Mouse (Mus musculus) liver, embryonic 14.5 days (tissue): Measurements from ENCODE around the gene Acin1. TPM values are rescaled to one million over a fixed set of nuclear protein-coding genes. Genes with fewer than 3 reads are reported as not detected.

Experiments
- ATAC-seq: fragments of 200-750 bp; cut with Nextera tagmentation; 2 replicates; pipeline ENCODE4 v1.8.0; 2017; ENCODE audit warnings: moderate number of reproducible peaks, mild to moderate bottlenecking, moderate library complexity; ENCODE audit not compliant: insufficient read depth
- DNase-seq, 3 experiments: peaks; one replicate each; pipeline ENCODE4 v3.0.0-alpha.2; 2012 to 2013; ENCODE audit warnings: low read depth in 3 of 3, low spot score in 3 of 3
- H3K27ac ChIP-seq: fragments of 300-500 bp; sonication (generic); 2 replicates; pipeline ENCODE4 v1.5.1; 2014; ENCODE audit warnings: moderate library complexity, mild to moderate bottlenecking, control low read depth, inconsistent platforms
- H3K27me3 ChIP-seq: fragments of 300-500 bp; sonication (generic); 2 replicates; pipeline ENCODE4 v1.6.1; 2014; ENCODE audit warnings: mild to moderate bottlenecking, low read length, moderate library complexity; ENCODE audit not compliant: control insufficient read depth, insufficient read depth
- H3K36me3 ChIP-seq: fragments of 300-500 bp; sonication (generic); replicated peaks from 2 replicates; pipeline ENCODE4 v1.6.1; 2014; ENCODE audit warnings: low read depth; ENCODE audit not compliant: control insufficient read depth, insufficient read depth
- H3K4me1 ChIP-seq, 2 experiments: fragments of 200-500 bp in 1 of 2; fragments of 300-500 bp in 1 of 2; sonication (generic) in 1 of 2; replicated peaks; 2 replicates each; pipeline ENCODE4 v1.6.1; 2012 to 2014; ENCODE audit warnings: antibody characterized with exemption in 1 of 2, inconsistent platforms in 1 of 2, low read length in 1 of 2; ENCODE audit not compliant: control insufficient read depth in 2 of 2, insufficient read depth in 2 of 2
- H3K4me2 ChIP-seq: fragments of 300-500 bp; sonication (generic); 2 replicates; pipeline ENCODE4 v1.6.1; 2014; ENCODE audit warnings: low read depth, mild to moderate bottlenecking, control low read depth, moderate library complexity
- H3K4me3 ChIP-seq, 2 experiments: fragments of 200-500 bp in 1 of 2; fragments of 300-500 bp in 1 of 2; sonication (generic) in 1 of 2; 2 replicates each; pipeline ENCODE4 v1.5.1; 2012 to 2014; ENCODE audit warnings: low read depth in 2 of 2, low read length in 2 of 2, mild to moderate bottlenecking in 2 of 2, control low read depth in 1 of 2, inconsistent platforms in 1 of 2, moderate library complexity in 1 of 2; ENCODE audit not compliant: insufficient read depth in 1 of 2
- H3K9ac ChIP-seq: fragments of 300-500 bp; sonication (generic); replicated peaks from 2 replicates; pipeline ENCODE4 v1.6.1; 2014; ENCODE audit warnings: mild to moderate bottlenecking, control low read depth, moderate library complexity
- H3K9me3 ChIP-seq: fragments of 300-500 bp; sonication (generic); 2 replicates; pipeline ENCODE4 v1.6.1; 2016; ENCODE audit warnings: low read length, mixed read lengths; ENCODE audit not compliant: control insufficient read depth
- CTCF ChIP-seq: IDR thresholded peaks from 2 replicates; pipeline ENCODE4 v1.5.1; 2016; ENCODE audit warnings: antibody characterized with exemption, low read depth, control low read depth
- EP300 ChIP-seq: IDR thresholded peaks from 2 replicates; pipeline ENCODE4 v1.6.1; 2016; ENCODE audit warnings: antibody characterized with exemption, low read depth
- WGBS: fragments of 180-500 bp; shearing (Covaris S2); extraction: QIAGEN DNeasy Blood & Tissue Kit; methylation state at CpG from one replicate; pipeline ENCODE4 v1.1.7; 2014; ENCODE audit not compliant: insufficient replicate concordance; 5-methylcytosine and 5-hydroxymethylcytosine counted together
- polyA plus RNA-seq, 2 experiments: library from polyadenylated mRNA; depleted of rRNA in 1 of 2; stranded (reverse) in 1 of 2; unstranded in 1 of 2; fragments of >200 nt; fragmentation: Nextera tagmentation in 1 of 2; extraction: Ambion mirVana in 1 of 2; gene quantifications; 2 replicates each; pipeline versions ENCODE4 v1.2.1 to v1.2.3; 2012 to 2014

Acin1 gene
- polyA plus RNA-seq, 2 experiments, result 43.2 to 64.5 TPM

DNA sequence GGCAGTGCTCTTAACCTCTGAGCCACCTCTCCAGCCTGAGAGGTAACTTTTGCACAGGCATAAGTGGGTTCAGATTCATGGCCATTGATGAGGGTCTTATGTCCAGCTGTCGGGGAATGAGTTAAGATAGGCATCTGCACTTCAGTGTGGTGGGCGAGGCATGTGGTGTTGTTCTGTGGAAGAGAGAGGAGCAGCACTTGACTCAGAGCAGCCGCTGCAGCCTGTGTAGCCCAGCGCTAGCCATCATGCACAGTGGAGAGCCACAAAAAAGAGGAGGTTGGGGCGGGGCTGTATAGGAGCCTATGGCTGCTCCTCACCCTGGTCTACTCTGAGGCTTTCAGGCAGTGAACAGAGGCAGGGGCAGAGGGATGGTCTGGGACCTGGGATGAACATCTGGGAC lies 58.6 kb downstream of the Acin1 start:
- no peak overlapping the region for H3K4me3 ChIP-seq
- H3K27ac ChIP-seq, result no peak overlapping the region
- ATAC-seq, result no peak
- WGBS, result 50% methylated on average over 5 of the region's 5 CpGs
- no peaks in the 10 kb centered on the region for H3K36me3 ChIP-seq
- TF ChIP-seq EP300, result no peak
- TF ChIP-seq CTCF, result no peak
- no peaks in the 10 kb centered on the region for H3K9me3 ChIP-seq
- no peaks in the 10 kb centered on the region for H3K27me3 ChIP-seq
- no peak for DNase-seq
- peaks cover 5 to 6% of the 10 kb centered on the region in 2 experiments for H3K4me1 ChIP-seq
- H3K9ac ChIP-seq, result no peak overlapping the region
- no peak overlapping the region for H3K4me2 ChIP-seq

DNA sequence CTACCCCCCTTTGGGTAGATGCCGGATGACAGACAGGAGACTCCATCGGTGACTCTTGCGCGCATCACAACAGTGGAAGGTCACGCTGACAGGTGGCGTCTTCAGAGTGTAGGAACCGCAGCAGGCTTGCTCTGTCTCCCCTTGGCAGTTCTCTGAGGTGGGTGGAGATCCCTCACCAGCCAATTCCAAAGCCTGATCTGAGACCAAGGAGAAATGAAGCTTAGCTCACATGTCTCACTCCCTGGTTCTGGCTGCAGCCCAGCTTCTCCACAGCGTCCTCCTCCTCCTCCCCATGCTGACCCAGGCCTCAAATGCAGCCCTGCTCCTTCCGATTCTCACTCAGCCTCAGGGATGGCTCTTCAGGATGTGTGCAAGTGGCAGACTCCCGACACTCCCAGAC lies 61.8 kb downstream of the Acin1 start:
- TF ChIP-seq CTCF (no peak), EP300 (no peak)
- no peak for ATAC-seq
- no peaks in the 10 kb centered on the region for H3K27me3 ChIP-seq
- no peaks in the 10 kb centered on the region for H3K36me3 ChIP-seq
- H3K9me3 ChIP-seq, result no peaks in the 10 kb centered on the region
- no peak overlapping the region for H3K27ac ChIP-seq
- no peak for DNase-seq
- H3K4me2 ChIP-seq, result no peak overlapping the region
- WGBS, result 76% methylated on average over 10 of the region's 10 CpGs
- H3K4me1 ChIP-seq, result peaks cover 7 to 8% of the 10 kb centered on the region in 2 experiments
- H3K4me3 ChIP-seq, result no peak overlapping the region
- H3K9ac ChIP-seq, result no peak overlapping the region

DNA sequence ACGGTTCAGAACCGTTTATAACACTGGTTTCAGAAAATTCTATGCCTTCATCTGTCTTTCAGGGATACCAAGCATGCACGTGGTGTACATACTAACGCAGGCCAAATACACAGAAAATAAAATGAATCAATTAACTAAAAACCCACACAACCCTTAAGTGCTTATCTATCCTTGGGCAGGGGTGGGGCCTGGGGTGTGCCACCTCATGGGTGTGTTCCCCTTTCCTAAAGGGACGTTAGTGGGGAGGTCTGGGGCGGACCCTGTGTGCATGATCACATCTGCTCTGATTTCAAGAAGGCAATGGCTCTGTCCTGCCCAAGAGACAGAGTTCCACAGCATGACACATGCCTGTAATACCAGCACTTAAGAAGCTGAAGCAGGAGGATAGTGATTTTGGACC lies 63.4 kb downstream of the Acin1 start:
- TF ChIP-seq EP300 (no peak), CTCF (no peak)
- WGBS, result 51% methylated on average over 6 of the region's 6 CpGs
- Histone ChIP-seq H3K4me1 (peaks cover 7 to 8% of the 10 kb centered on the region in 2 experiments), H3K27ac (no peak overlapping the region), H3K4me2 (no peak overlapping the region), H3K9me3 (no peaks in the 10 kb centered on the region), H3K9ac (no peak overlapping the region), H3K36me3 (no peaks in the 10 kb centered on the region), H3K27me3 (no peaks in the 10 kb centered on the region), H3K4me3 (no peak overlapping the region)
- ATAC-seq (0 out of 2 replicates have a peak, but pooled peaks have one; percentile 26), DNase-seq (no peak)

DNA sequence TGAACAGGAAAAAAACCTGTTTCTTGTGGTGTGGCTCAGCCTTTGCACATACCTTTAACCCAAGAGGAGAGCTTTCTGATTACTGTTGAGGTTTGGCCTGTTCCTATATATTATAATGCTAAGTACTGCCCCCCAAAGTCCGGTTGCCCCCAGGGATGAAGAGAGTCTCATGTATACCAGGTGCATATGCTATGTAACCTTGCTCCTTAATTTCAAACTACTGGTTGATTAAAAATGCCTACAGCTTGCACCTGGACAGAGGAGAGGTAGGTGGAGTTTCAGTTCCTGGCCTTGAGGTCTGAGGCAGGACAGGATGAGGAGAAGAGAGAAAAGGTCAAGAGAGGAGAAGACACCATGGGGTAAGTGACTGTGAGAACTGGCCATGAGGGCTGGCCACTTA lies 65.6 kb downstream of the Acin1 start, which contains the start of gene Psmb11:
TSS of gene Psmb11 (plus strand) at position 301 of the 400 bp plus-strand sequence.
- DNase-seq (no peak), ATAC-seq (no peak)
- Histone ChIP-seq H3K9ac (no peak within 1 kb of the TSS), H3K4me1 (peaks cover 10 to 12% of the 10 kb centered on the region in 2 experiments), H3K4me3 (no peak within 1 kb of the TSS), H3K4me2 (no peak within 1 kb of the TSS), H3K27ac (no peak within 1 kb of the TSS), H3K9me3 (no peaks in the 10 kb centered on the region), H3K36me3 (no peaks in the 10 kb centered on the region), H3K27me3 (no peaks in the 10 kb centered on the region)
- 75% methylated on average over 1 of the region's 1 CpGs for WGBS
- no peak for TF ChIP-seq EP300

DNA sequence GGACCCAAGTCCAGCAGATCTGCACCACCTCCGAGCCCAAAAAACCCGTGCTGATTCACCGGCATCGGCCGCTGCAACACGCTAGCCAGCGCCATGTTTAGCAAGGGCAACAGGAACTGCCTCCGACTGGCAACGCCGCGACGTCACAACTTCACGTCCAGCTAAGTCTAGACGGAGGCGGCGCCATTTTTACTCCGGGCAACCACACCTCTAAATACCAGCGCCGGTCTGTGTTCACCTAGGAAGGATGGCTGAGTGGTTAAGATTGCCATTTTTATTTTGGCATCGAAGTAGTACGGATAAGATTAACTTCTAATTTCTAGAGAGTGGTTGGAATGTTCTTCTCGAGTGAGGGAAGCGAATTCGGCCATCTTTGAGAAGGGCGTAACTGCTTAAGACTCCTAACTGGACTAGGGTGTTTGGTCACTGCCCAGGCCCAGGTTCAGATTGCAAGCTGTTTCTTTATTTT lies 68.8 kb downstream of the Acin1 start, which contains the start of gene Psmb5:
TSS of gene Psmb5 (minus strand) at position 126 of the 469 bp plus-strand sequence.
- H3K27me3 ChIP-seq, result no peaks in the 10 kb centered on the region
- peak within 1 kb of the TSS; percentile 91 for H3K9ac ChIP-seq
- peak; percentile 79 to 86 (median 81) for DNase-seq
- under 1% methylated on average over 19 of the region's 25 CpGs for WGBS
- peak within 1 kb of the TSS; percentile 79 to 90 for H3K4me3 ChIP-seq
- no peaks in the 10 kb centered on the region for H3K9me3 ChIP-seq
- peaks cover 3 to 7% of the 10 kb centered on the region in 2 experiments for H3K4me1 ChIP-seq
- peak within 1 kb of the TSS; percentile 86 for H3K4me2 ChIP-seq
- peaks cover 14% of the 10 kb centered on the region for H3K36me3 ChIP-seq
- no peak for TF ChIP-seq CTCF
- no peak for TF ChIP-seq EP300
- H3K27ac ChIP-seq, result peak within 1 kb of the TSS; percentile 65
- ATAC-seq, result peak; percentile 87
